ENCODE assay signal across 8 mouse cellular contexts in genomic region chr6:72440186-72440990, GRCm38 (mm10). TPM values are rescaled to one million over a fixed set of nuclear protein-coding genes. Genes with fewer than 3 reads are reported as not detected.
A peak's percentile ranks its signal among the peaks of the same experiment; 100 is the strongest.
DNase-seq lines count a peak whose midpoint lies in the region; ATAC-seq and TF ChIP-seq lines count a peak whose summit lies in the region.

No protein-coding gene starts in this region.

- peak; percentile 32 for ATAC-seq in erythroid progenitor cell, adult 5-6 weeks (replicated peaks; ENCODE audit: low FRiP score, poor library complexity, severe bottlenecking)
- ATAC-seq in kidney, embryonic 15.5 days (replicated peaks; ENCODE audit: low FRiP score), result no peak

- H3K9me3 ChIP-seq in kidney, embryonic 15.5 days (replicated peaks), result no peaks in the 10 kb centered on the region
- H3K9me3 ChIP-seq in midbrain, embryonic 10.5 days (replicated peaks), result no peaks in the 10 kb centered on the region

- peak overlapping the region; percentile 98 for H3K4me3 ChIP-seq in liver, adult 2 months (ENCODE audit: insufficient read depth, low read depth, low read length)
- peak overlapping the region; percentile 62 for H3K4me3 ChIP-seq in kidney, embryonic 15.5 days (replicated peaks)
- H3K4me3 ChIP-seq in midbrain, embryonic 10.5 days, result peak overlapping the region; percentile 89

- peak overlapping the region; percentile 93 for H3K27ac ChIP-seq in liver, adult 2 months (replicated peaks; ENCODE audit: insufficient read depth, low read depth, low read length)
- peak overlapping the region; percentile 94 for H3K27ac ChIP-seq in kidney, embryonic 15.5 days
- H3K27ac ChIP-seq in midbrain, embryonic 10.5 days (replicated peaks), result peak overlapping the region; percentile 99

- peak overlapping the region; percentile 89 for H3K9ac ChIP-seq in liver, adult 2 months (ENCODE audit: low read depth, low read length)
- H3K9ac ChIP-seq in kidney, embryonic 15.5 days, result peak overlapping the region; percentile 88

- peak overlapping the region; percentile 78 for H3K4me2 ChIP-seq in kidney, embryonic 15.5 days

- H3K4me1 ChIP-seq in liver, adult 2 months (ENCODE audit: control insufficient read depth, insufficient read depth, low read length), result peaks cover 2% of the 10 kb centered on the region
- H3K4me1 ChIP-seq in kidney, embryonic 15.5 days, result peaks cover 35% of the 10 kb centered on the region
- peaks cover 34% of the 10 kb centered on the region for H3K4me1 ChIP-seq in midbrain, embryonic 10.5 days

- peaks cover 21% of the 10 kb centered on the region for H3K36me3 ChIP-seq in liver, adult 2 months (ENCODE audit: control insufficient read depth, insufficient read depth, low read length)
- H3K36me3 ChIP-seq in kidney, embryonic 15.5 days, result peaks cover 22% of the 10 kb centered on the region
- peaks cover 29% of the 10 kb centered on the region for H3K36me3 ChIP-seq in midbrain, embryonic 10.5 days

- H3K79me2 ChIP-seq in liver, adult 2 months (ENCODE audit: control insufficient read depth, insufficient read depth, low read length), result peaks cover 13% of the 10 kb centered on the region

- DNase-seq in liver, adult 2 months (ENCODE audit: extremely low read depth, low read depth, low spot score), result no peak
- DNase-seq in liver, result no peak
- peak; percentile 30 for DNase-seq in ZHBTc4 (ENCODE audit: low read depth, low spot score)
- DNase-seq in midbrain, embryonic 10.5 days (ENCODE audit: low spot score), result peak; percentile 36
- peak; percentile 40 for DNase-seq in thymus, postnatal 25 days
- DNase-seq in B cell, adult 2 months, result no peak

- no peak for TF ChIP-seq CTCF in liver, adult 2 months (IDR thresholded peaks at IDR 0.05; ENCODE audit: low read depth, low read length)

- no peak for TF ChIP-seq POLR2A in liver, adult 2 months (IDR thresholded peaks at IDR 0.05; ENCODE audit: extremely low read depth, insufficient read depth, low read length)

- no peaks in the 10 kb centered on the region for H3K27me3 ChIP-seq in liver, adult 2 months (ENCODE audit: control insufficient read depth, insufficient read depth, low read length)
- no peaks in the 10 kb centered on the region for H3K27me3 ChIP-seq in kidney, embryonic 15.5 days
- no peaks in the 10 kb centered on the region for H3K27me3 ChIP-seq in midbrain, embryonic 10.5 days (ENCODE audit: low read depth, poor library complexity, severe bottlenecking)

- WGBS in liver, adult 2 months, result 13% methylated on average over 17 of the region's 17 CpGs
- 9% methylated on average over 17 of the region's 17 CpGs for WGBS in kidney, embryonic 15.5 days
- 13% methylated on average over 17 of the region's 17 CpGs for WGBS in midbrain, embryonic 10.5 days

RNA-seq across cellular contexts. Expression of gene Mat2a, which starts 1.0 kb away (rescaled TPM):
- total RNA-seq in liver, adult 2 months (2014; rRNA removed), result 54.0 and 59.7 TPM in 2 replicates
- 19.8 and 31.1 TPM in 2 replicates for polyA plus RNA-seq in liver, adult 2 months (2012; rRNA removed)
- total RNA-seq in erythroid progenitor cell, adult 5-6 weeks (2015; ENCODE audit: low replicate concordance), result 299 and 345 TPM in 2 replicates
- 107 TPM in 2 replicates for total RNA-seq in erythroid progenitor cell, adult 5-6 weeks (2017; ENCODE audit: low replicate concordance)
- 418 and 431 TPM in 2 replicates for polyA plus RNA-seq in kidney, embryonic 15.5 days (2015; fragmentation: Nextera tagmentation; extraction: Ambion mirVana)
- 431 and 439 TPM in 2 replicates for polyA plus RNA-seq in midbrain, embryonic 10.5 days (2016; fragmentation: Nextera tagmentation; extraction: Ambion mirVana)

RNA-seq across cellular contexts. Expression of gene Ggcx, which starts 26.3 kb away (rescaled TPM):
- 71.0 and 80.9 TPM in 2 replicates for total RNA-seq in liver, adult 2 months (2014; rRNA removed)
- 62.4 and 67.3 TPM in 2 replicates for polyA plus RNA-seq in liver, adult 2 months (2012; rRNA removed)
- total RNA-seq in erythroid progenitor cell, adult 5-6 weeks (2015; ENCODE audit: low replicate concordance), result 1.4 and 7.1 TPM in 2 replicates
- 2.6 and 5.9 TPM in 2 replicates for total RNA-seq in erythroid progenitor cell, adult 5-6 weeks (2017; ENCODE audit: low replicate concordance)
- 32.5 and 36.0 TPM in 2 replicates for polyA plus RNA-seq in kidney, embryonic 15.5 days (2015; fragmentation: Nextera tagmentation; extraction: Ambion mirVana)
- 15.3 and 21.5 TPM in 2 replicates for polyA plus RNA-seq in midbrain, embryonic 10.5 days (2016; fragmentation: Nextera tagmentation; extraction: Ambion mirVana)

RNA-seq across cellular contexts. Expression of gene Vamp8, which starts 49.9 kb away (rescaled TPM):
- 193 and 238 TPM in 2 replicates for total RNA-seq in liver, adult 2 months (2014; rRNA removed)
- 219 and 220 TPM in 2 replicates for polyA plus RNA-seq in liver, adult 2 months (2012; rRNA removed)
- 234 and 259 TPM in 2 replicates for total RNA-seq in erythroid progenitor cell, adult 5-6 weeks (2015; ENCODE audit: low replicate concordance)
- total RNA-seq in erythroid progenitor cell, adult 5-6 weeks (2017; ENCODE audit: low replicate concordance), result 212 and 229 TPM in 2 replicates
- polyA plus RNA-seq in kidney, embryonic 15.5 days (2015; fragmentation: Nextera tagmentation; extraction: Ambion mirVana), result 146 and 150 TPM in 2 replicates
- 35.7 and 35.8 TPM in 2 replicates for polyA plus RNA-seq in midbrain, embryonic 10.5 days (2016; fragmentation: Nextera tagmentation; extraction: Ambion mirVana)

Comparison
In these comparisons a context has a peak if more than half of its experiments do, and no peak if none do; other contexts are left out.
1. DNase-seq: peak in ZHBTc4 (single experiment), midbrain, embryonic 10.5 days (single experiment) and thymus, postnatal 25 days (single experiment); none in liver, adult 2 months (single experiment), liver (single experiment) and B cell, adult 2 months (0 of 2).
2. RNA of gene Mat2a, which starts 1.0 kb away (polyA plus RNA-seq): 431 to 439 TPM in midbrain, embryonic 10.5 days and 418 to 431 TPM in kidney, embryonic 15.5 days; 19.8 to 31.1 TPM in liver, adult 2 months; every median in the first group is over 10 times any median in the second.
3. Peak in every context shown above with its lines, with median percentiles within 50 percentile points of each other: H3K27ac ChIP-seq and H3K4me3 ChIP-seq.